Comparison of ENCODE assay signal across 15 mouse cellular contexts in the genomic region with DNA sequence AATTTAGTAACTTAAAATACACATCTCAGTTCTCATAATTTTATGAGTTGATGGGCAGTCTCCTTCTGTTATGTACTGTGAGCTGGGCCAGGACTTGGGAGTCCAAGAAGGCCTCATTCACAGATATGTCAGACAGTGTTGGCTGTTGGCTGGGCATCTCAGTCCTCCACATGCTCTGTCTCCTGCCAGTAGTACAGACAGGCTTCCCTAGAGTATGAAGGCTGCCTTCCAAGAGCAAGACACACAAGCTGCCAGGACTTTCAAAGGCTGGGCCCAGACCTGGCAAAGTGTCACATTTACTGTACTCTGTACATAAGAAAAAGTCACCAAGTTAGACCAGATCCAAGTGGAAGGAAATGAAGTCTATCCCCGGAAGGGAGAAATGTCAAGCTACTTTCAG.
DNase-seq lines count a peak whose midpoint lies in the region; ATAC-seq and TF ChIP-seq lines count a peak whose summit lies in the region.
"Had no signal": no experiment of that assay in that cellular context is flagged by ENCODE, and none has a peak within 500 bp of the region (broad histone marks: within the 10 kb centered on the region; RNA-seq: fewer than 3 reads in every experiment).

No protein-coding gene starts in this region.

- H3K36me3 ChIP-seq in hindbrain, postnatal 0 days (ENCODE audit: insufficient read depth, low read length) = no peaks in the 10 kb centered on the region
- no peaks in the 10 kb centered on the region for H3K36me3 ChIP-seq in hindbrain, embryonic 12.5 days
- H3K36me3 ChIP-seq: limb, embryonic 15.5 days; midbrain, embryonic 13.5 days had no signal

- H3K27ac ChIP-seq in hindbrain, postnatal 0 days = no peak overlapping the region
- H3K27ac ChIP-seq in hindbrain, embryonic 12.5 days = no peak overlapping the region
- H3K27ac ChIP-seq: limb, embryonic 15.5 days; macrophage; midbrain, embryonic 13.5 days had no signal

- peak; percentile 3 for DNase-seq in cerebellum, adult 9-10 months
- DNase-seq in cerebellum, adult 11-12 months = no peak
- peak; percentile 65 for DNase-seq in hindbrain, postnatal 0 days (ENCODE audit: low spot score)
- DNase-seq in brain, adult 2 months (ENCODE audit: low read depth, low spot score) = peak; percentile 39
- DNase-seq in cerebellum, postnatal 14 days = peak; percentile 75 to 89
- no peak for DNase-seq in kidney, postnatal 36 days
- DNase-seq: B cell, adult 2 months; kidney, adult 9 months; liver, postnatal 0 days; thymus, postnatal 4 days had no signal

- no peak overlapping the region for H3K9ac ChIP-seq in hindbrain, postnatal 0 days (replicated peaks; ENCODE audit: low read length)
- no peak overlapping the region for H3K9ac ChIP-seq in hindbrain, embryonic 12.5 days
- H3K9ac ChIP-seq: limb, embryonic 15.5 days; liver, postnatal 0 days; midbrain, embryonic 13.5 days had no signal

- TF ChIP-seq CTCF in hindbrain, postnatal 0 days (IDR thresholded peaks at IDR 0.05; ENCODE audit: low read depth) = no peak

- H3K4me2 ChIP-seq in hindbrain, postnatal 0 days (ENCODE audit: low read depth, low read length) = no peak overlapping the region
- no peak overlapping the region for H3K4me2 ChIP-seq in hindbrain, embryonic 12.5 days (replicated peaks)
- H3K4me2 ChIP-seq: limb, embryonic 15.5 days; midbrain, embryonic 13.5 days had no signal

- no peaks in the 10 kb centered on the region for H3K4me1 ChIP-seq in hindbrain, postnatal 0 days (ENCODE audit: insufficient read depth, low read length)
- H3K4me1 ChIP-seq in hindbrain, embryonic 12.5 days = no peaks in the 10 kb centered on the region
- H3K4me1 ChIP-seq: limb, embryonic 15.5 days; midbrain, embryonic 13.5 days had no signal

- H3K9me3 ChIP-seq in hindbrain, postnatal 0 days (ENCODE audit: low read length) = no peaks in the 10 kb centered on the region
- H3K9me3 ChIP-seq in hindbrain, embryonic 12.5 days (replicated peaks) = no peaks in the 10 kb centered on the region
- H3K9me3 ChIP-seq: limb, embryonic 15.5 days; midbrain, embryonic 13.5 days had no signal

- H3K27me3 ChIP-seq in hindbrain, postnatal 0 days (ENCODE audit: insufficient read depth, low read length) = no peaks in the 10 kb centered on the region
- no peaks in the 10 kb centered on the region for H3K27me3 ChIP-seq in hindbrain, embryonic 12.5 days
- H3K27me3 ChIP-seq: limb, embryonic 15.5 days; midbrain, embryonic 13.5 days had no signal

- 63% methylated on average over 1 of the region's 1 CpGs for WGBS in hindbrain, postnatal 0 days
- WGBS in hindbrain, embryonic 12.5 days = 90% methylated on average over 1 of the region's 1 CpGs

- peak; percentile 64; the same call in 1 of the 2 replicates for ATAC-seq in hindbrain, postnatal 0 days
- no peak for ATAC-seq in hindbrain, embryonic 12.5 days (ENCODE audit: low FRiP score)
- ATAC-seq in activated CD4-positive, CD25-positive, alpha-beta regulatory T cell, adult 4 months = no peak
- ATAC-seq: liver, postnatal 0 days; midbrain, embryonic 13.5 days had no signal

- no peak overlapping the region for H3K4me3 ChIP-seq in hindbrain, postnatal 0 days (ENCODE audit: low read length)
- H3K4me3 ChIP-seq in hindbrain, embryonic 12.5 days = no peak overlapping the region
- H3K4me3 ChIP-seq: limb, embryonic 15.5 days; midbrain, embryonic 13.5 days had no signal

Comparison
In these comparisons a context has a peak if more than half of its experiments do, and no peak if none do; other contexts are left out.
1. DNase-seq: peak in cerebellum, adult 9-10 months (single experiment), hindbrain, postnatal 0 days (single experiment), brain, adult 2 months (single experiment) and cerebellum, postnatal 14 days (2 of 2); none in cerebellum, adult 11-12 months (single experiment) and kidney, postnatal 36 days (0 of 2).